Mouse (Mus musculus) liver, embryonic 14.5 days (tissue): ENCODE results near the gene Gli2.

Source experiments
- CTCF ChIP-seq: IDR thresholded peaks from 2 replicates; pipeline ENCODE4 v1.5.1; 2016; ENCODE audit warnings: antibody characterized with exemption, low read depth, control low read depth
- EP300 ChIP-seq: IDR thresholded peaks from 2 replicates; pipeline ENCODE4 v1.6.1; 2016; ENCODE audit warnings: antibody characterized with exemption, low read depth

DNA sequence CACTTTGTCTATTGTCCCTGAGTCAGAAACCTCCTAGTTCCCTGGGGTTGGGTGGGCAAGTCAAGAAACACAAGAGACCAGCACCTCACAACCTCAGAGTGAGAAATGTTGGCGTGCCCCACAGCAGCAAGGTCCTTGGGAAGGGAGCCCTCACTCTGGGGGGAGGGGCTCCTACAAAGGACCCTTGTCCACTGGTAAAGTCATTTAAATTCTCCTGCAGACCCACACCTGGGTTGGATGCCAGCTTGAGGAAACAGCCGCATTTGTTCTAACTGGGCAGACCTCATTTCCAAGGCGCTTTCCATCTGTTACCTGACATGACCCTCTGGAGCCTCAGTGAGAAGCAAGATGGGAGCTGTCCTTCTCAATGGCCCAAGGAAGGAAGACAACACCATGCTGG, 144.4 kb downstream of the Gli2 start:
- TF ChIP-seq CTCF (no peak), EP300 (no peak)
